Mouse (Mus musculus) MEL (cell line): ENCODE measurements around the gene Lrrc3. TPM values are rescaled to one million over a fixed set of nuclear protein-coding genes. Genes with fewer than 3 reads are reported as not detected.

Source experiments
- DNase-seq: peaks from one replicate; pipeline ENCODE4 v3.0.0; 2011; ENCODE audit warnings: low read depth, low spot score
- H3K27ac ChIP-seq: 2 replicates; pipeline ENCODE4 v1.5.1; 2012; ENCODE audit warnings: low read depth, mild to moderate bottlenecking, control low read depth, low read length, moderate library complexity; ENCODE audit not compliant: control insufficient read depth
- H3K27me3 ChIP-seq, 2 experiments: fragments of 150-350 bp in 1 of 2; sonication (generic) in 1 of 2; 2 replicates each; pipeline ENCODE4 v1.6.1; 2012; ENCODE audit warnings: low read length in 2 of 2, mild to moderate bottlenecking in 2 of 2, improper control_type of control experiment in 1 of 2, moderate library complexity in 1 of 2; ENCODE audit not compliant: insufficient read depth in 2 of 2, control insufficient read depth in 1 of 2
- H3K36me3 ChIP-seq, 2 experiments: 2 replicates each; pipeline ENCODE4 v1.6.1; 2012 to 2014; ENCODE audit warnings: low read length in 2 of 2, improper control_type of control experiment in 1 of 2, inconsistent platforms in 1 of 2, mild to moderate bottlenecking in 1 of 2; ENCODE audit not compliant: insufficient read depth in 2 of 2, control insufficient read depth in 1 of 2
- H3K4me1 ChIP-seq, 2 experiments: fragments of 150-350 bp in 1 of 2; sonication (generic) in 1 of 2; 2 replicates each; pipeline ENCODE4 v1.6.1; 2012; ENCODE audit warnings: low read length in 2 of 2, improper control_type of control experiment in 1 of 2, mild to moderate bottlenecking in 1 of 2; ENCODE audit not compliant: insufficient read depth in 2 of 2, control insufficient read depth in 1 of 2
- H3K4me3 ChIP-seq, 2 experiments: fragments of 150-350 bp in 1 of 2; sonication (generic) in 1 of 2; 2 replicates each; pipeline ENCODE4 v1.5.1; 2012; ENCODE audit warnings: low read depth in 2 of 2, low read length in 2 of 2, mild to moderate bottlenecking in 2 of 2, moderate library complexity in 2 of 2, control low read depth in 1 of 2, improper control_type of control experiment in 1 of 2; ENCODE audit not compliant: control insufficient read depth in 1 of 2, insufficient read depth in 1 of 2
- H3K79me2 ChIP-seq: 2 replicates; pipeline ENCODE4 v1.6.1; 2012; ENCODE audit warnings: mild to moderate bottlenecking, low read length, moderate library complexity; ENCODE audit not compliant: control insufficient read depth, poor library complexity, insufficient read depth
- H3K9ac ChIP-seq: 2 replicates; pipeline ENCODE4 v1.6.1; 2012; ENCODE audit warnings: low read depth, mild to moderate bottlenecking, control low read depth, low read length, moderate library complexity; ENCODE audit not compliant: control insufficient read depth, poor library complexity, severe bottlenecking
- H3K9me3 ChIP-seq: fragments of 150-350 bp; sonication (generic); replicated peaks from 2 replicates; pipeline ENCODE4 v1.6.1; 2012; ENCODE audit warnings: mild to moderate bottlenecking, low read length, improper control_type of control experiment, moderate library complexity; ENCODE audit not compliant: insufficient read depth
- E2F4 ChIP-seq: IDR thresholded peaks from 2 replicates; pipeline ENCODE4 v1.6.1; 2011; ENCODE audit warnings: low read depth, low read length, improper control_type of control experiment, borderline replicate concordance
- ELF1 ChIP-seq: IDR thresholded peaks from 2 replicates; pipeline ENCODE4 v1.6.1; 2014; ENCODE audit warnings: low read depth, mild to moderate bottlenecking, inconsistent platforms, low read length, improper control_type of control experiment, moderate library complexity
- EP300 ChIP-seq, 2 experiments: IDR thresholded peaks; 2 replicates each; pipeline ENCODE4 v1.6.1; 2011; ENCODE audit warnings: improper control_type of control experiment in 2 of 2, low read length in 2 of 2, low read depth in 1 of 2, mild to moderate bottlenecking in 1 of 2
- ETS1 ChIP-seq: IDR thresholded peaks from 2 replicates; pipeline ENCODE4 v1.6.1; 2012; ENCODE audit warnings: low read depth, mild to moderate bottlenecking, inconsistent platforms, low read length, improper control_type of control experiment, moderate library complexity
- GATA1 ChIP-seq: IDR thresholded peaks from 2 replicates; pipeline ENCODE4 v1.6.1; 2011; ENCODE audit warnings: low read depth, low read length, improper control_type of control experiment
- HCFC1 ChIP-seq: IDR thresholded peaks from 2 replicates; pipeline ENCODE4 v1.6.1; 2012; ENCODE audit warnings: low read depth, mild to moderate bottlenecking, inconsistent platforms, low read length, improper control_type of control experiment, moderate library complexity
- JUND ChIP-seq: IDR thresholded peaks from 2 replicates; pipeline ENCODE4 v1.6.1; 2011; ENCODE audit warnings: low read depth, mild to moderate bottlenecking, improper control_type of control experiment, low read length
- KAT2A ChIP-seq: conservative IDR thresholded peaks from 2 replicates; pipeline ENCODE4 v1.6.1; 2012; ENCODE audit warnings: low read depth, low read length, improper control_type of control experiment, inconsistent platforms
- MAX ChIP-seq: IDR thresholded peaks from 2 replicates; pipeline ENCODE4 v1.6.1; 2011; ENCODE audit warnings: low read length, improper control_type of control experiment
- MAZ ChIP-seq: IDR thresholded peaks from 2 replicates; pipeline ENCODE4 v1.6.1; 2012; ENCODE audit warnings: low read depth, mild to moderate bottlenecking, inconsistent platforms, low read length, improper control_type of control experiment
- MEF2A ChIP-seq: IDR thresholded peaks from 2 replicates; pipeline ENCODE4 v1.6.1; 2014; ENCODE audit warnings: low read depth, mild to moderate bottlenecking, inconsistent platforms, low read length, improper control_type of control experiment; ENCODE audit not compliant: poor library complexity, insufficient replicate concordance, severe bottlenecking; ENCODE audit errors: extremely low read depth
- MYC ChIP-seq: IDR thresholded peaks from 2 replicates; pipeline ENCODE4 v1.6.1; 2011; ENCODE audit warnings: low read depth, mild to moderate bottlenecking, low read length, improper control_type of control experiment, moderate library complexity
- NRF1 ChIP-seq: IDR thresholded peaks from 2 replicates; pipeline ENCODE4 v1.6.1; 2014; ENCODE audit warnings: low read depth, mild to moderate bottlenecking, inconsistent platforms, low read length, improper control_type of control experiment, moderate library complexity; ENCODE audit not compliant: poor library complexity, insufficient read depth, severe bottlenecking
- POLR2AphosphoS5 ChIP-seq: IDR thresholded peaks from 2 replicates; pipeline ENCODE4 v1.6.1; 2012; ENCODE audit warnings: low read depth, borderline replicate concordance, mild to moderate bottlenecking, inconsistent platforms, low read length, moderate library complexity, mixed read lengths
- RAD21 ChIP-seq: IDR thresholded peaks from 2 replicates; pipeline ENCODE4 v1.6.1; 2011; ENCODE audit warnings: mild to moderate bottlenecking, low read depth, low read length, improper control_type of control experiment
- RCOR1 ChIP-seq: IDR thresholded peaks from 2 replicates; pipeline ENCODE4 v1.6.1; 2012; ENCODE audit warnings: low read depth, mild to moderate bottlenecking, inconsistent platforms, low read length, improper control_type of control experiment
- SIN3A ChIP-seq: IDR thresholded peaks from 2 replicates; pipeline ENCODE4 v1.6.1; 2012; ENCODE audit warnings: low read length, improper control_type of control experiment, inconsistent platforms
- SMC3 ChIP-seq: IDR thresholded peaks from 2 replicates; pipeline ENCODE4 v1.6.1; 2011; ENCODE audit warnings: low read depth, low read length, improper control_type of control experiment
- TAL1 ChIP-seq: IDR thresholded peaks from 2 replicates; pipeline ENCODE4 v1.6.1; 2012; ENCODE audit warnings: mild to moderate bottlenecking, inconsistent platforms, low read length, moderate library complexity, mixed read lengths
- TBP ChIP-seq: IDR thresholded peaks from 2 replicates; pipeline ENCODE4 v1.8.0; 2011; ENCODE audit warnings: low read depth, low read length, improper control_type of control experiment
- TCF12 ChIP-seq: IDR thresholded peaks from 2 replicates; pipeline ENCODE4 v1.6.1; 2014; ENCODE audit warnings: low read depth, mild to moderate bottlenecking, inconsistent platforms, low read length, improper control_type of control experiment, moderate library complexity
- UBTF ChIP-seq: IDR thresholded peaks from 2 replicates; pipeline ENCODE4 v1.6.1; 2012; ENCODE audit warnings: low read depth, mild to moderate bottlenecking, inconsistent platforms, low read length, improper control_type of control experiment, moderate library complexity, borderline replicate concordance; ENCODE audit not compliant: insufficient read depth
- USF1 ChIP-seq: IDR thresholded peaks from 2 replicates; pipeline ENCODE4 v1.6.1; 2014; ENCODE audit warnings: low read depth, mild to moderate bottlenecking, inconsistent platforms, low read length, improper control_type of control experiment, moderate library complexity
- ZKSCAN1 ChIP-seq: IDR thresholded peaks from 2 replicates; pipeline ENCODE4 v1.6.1; 2012; ENCODE audit warnings: low read depth, mild to moderate bottlenecking, inconsistent platforms, low read length, improper control_type of control experiment, moderate library complexity
- polyA plus RNA-seq, 2 experiments: library from polyadenylated mRNA; stranded (reverse) in 1 of 2; unstranded in 1 of 2; fragments of >175 nt in 1 of 2; fragments of >200 nt in 1 of 2; gene quantifications; 2 replicates each; pipeline versions ENCODE4 v1.2.1 to v1.2.4; 2012; ENCODE audit warnings: low replicate concordance in 2 of 2, low read depth in 1 of 2; ENCODE audit not compliant: insufficient read length in 2 of 2, insufficient read depth in 1 of 2, missing spikeins in 1 of 2
- total RNA-seq: library from RNA; depleted of rRNA; stranded (reverse); fragments of 300-350 nt; gene quantifications from 2 replicates; pipeline ENCODE4 v1.2.3, GENCODE M21; 2012

Lrrc3 gene
- total and polyA plus RNA-seq, 3 experiments, result 0.15 to 0.74 TPM; not detected in 1

DNA sequence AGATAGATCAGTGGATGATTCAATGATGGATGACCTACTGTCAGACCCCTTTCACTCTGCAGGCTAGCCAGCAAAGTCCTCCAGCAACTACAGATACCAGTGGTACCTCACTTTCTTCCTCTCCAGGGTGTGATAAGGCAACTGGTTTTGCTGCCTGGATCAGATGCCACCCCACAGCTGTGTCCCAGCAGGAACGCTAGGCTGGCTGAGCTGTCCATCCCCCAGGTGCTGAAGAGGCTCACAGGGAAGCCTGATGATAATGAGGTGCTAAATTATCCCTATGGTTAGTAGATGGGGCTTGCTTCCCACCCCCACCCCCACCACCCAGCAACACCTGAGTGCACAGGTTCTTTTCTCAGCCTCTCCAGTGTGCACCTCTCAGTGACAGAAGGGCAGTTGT, 34.8 kb downstream of the Lrrc3 start:
- Histone ChIP-seq H3K36me3 (no peaks in the 10 kb centered on the region), H3K9me3 (no peaks in the 10 kb centered on the region), H3K4me1 (peaks cover 0 to 6% of the 10 kb centered on the region in 2 experiments; a peak in 1 of 4 replicates), H3K4me3 (no peak overlapping the region), H3K27ac (no peak overlapping the region), H3K79me2 (no peaks in the 10 kb centered on the region), H3K9ac (no peak overlapping the region), H3K27me3 (no peaks in the 10 kb centered on the region)
- peak; percentile 43; the same call in 1 of the 2 replicates for TF ChIP-seq SIN3A
- TF ChIP-seq GATA1, result no peak
- DNase-seq, result peak; percentile 23

GRCm38 (mm10) chr10:77864762-77865143, 37.6 kb downstream of the Lrrc3 start:
- H3K4me3 ChIP-seq, result peak overlapping the region; percentile 56 to 68
- H3K27me3 ChIP-seq, result peaks cover 0 to 3% of the 10 kb centered on the region in 2 experiments; a peak in 1 of 4 replicates
- no peaks in the 10 kb centered on the region for H3K9me3 ChIP-seq
- H3K27ac ChIP-seq, result no peak overlapping the region
- H3K36me3 ChIP-seq, result no peaks in the 10 kb centered on the region
- no peak for TF ChIP-seq ETS1
- TF ChIP-seq JUND, result no peak
- TF ChIP-seq TCF12, result no peak
- TF ChIP-seq E2F4, result no peak
- no peak for TF ChIP-seq TAL1
- no peak for TF ChIP-seq SMC3
- TF ChIP-seq SIN3A, result no peak
- H3K4me1 ChIP-seq, result peaks cover 0 to 6% of the 10 kb centered on the region in 2 experiments; a peak in 1 of 4 replicates
- no peaks in the 10 kb centered on the region for H3K79me2 ChIP-seq
- DNase-seq, result no peak
- H3K9ac ChIP-seq, result peak overlapping the region; percentile 35

DNA sequence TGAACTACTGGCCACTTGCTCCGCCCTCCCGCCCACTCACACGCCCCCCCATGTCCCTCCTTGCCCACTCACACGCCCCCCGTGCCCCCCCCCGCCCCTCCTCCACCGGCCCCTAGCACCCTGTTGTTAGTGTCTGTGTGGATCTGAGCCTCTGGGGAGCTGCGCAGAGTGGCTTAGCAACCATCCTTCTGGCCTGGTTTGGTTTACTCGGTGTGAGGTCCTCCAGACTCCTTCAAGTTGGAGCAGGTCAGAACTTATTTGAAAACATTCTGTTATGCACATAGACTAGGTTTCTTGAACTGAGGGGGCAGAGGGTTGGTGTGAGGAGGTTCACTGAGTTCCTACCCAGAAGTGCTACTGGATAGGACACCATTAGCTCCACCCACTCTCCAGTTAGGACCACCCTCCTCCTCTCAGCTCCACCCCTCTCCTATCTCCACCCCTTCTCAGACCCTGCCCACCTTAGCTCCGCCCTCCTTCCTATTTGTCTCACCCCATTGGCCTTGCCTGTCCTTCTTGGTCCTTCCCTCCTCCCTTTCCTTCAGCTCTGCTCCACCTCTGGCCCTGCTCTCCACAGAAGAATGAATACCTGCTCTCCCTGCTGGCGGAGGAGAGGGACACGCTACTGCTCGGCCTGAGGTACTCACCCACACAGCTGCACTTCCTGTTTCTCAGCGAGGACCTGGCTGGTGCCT, 38.1 kb downstream of the Lrrc3 start:
- peak; percentile 97 for DNase-seq
- Histone ChIP-seq H3K27ac (no peak overlapping the region), H3K79me2 (no peaks in the 10 kb centered on the region), H3K36me3 (no peaks in the 10 kb centered on the region), H3K27me3 (peaks cover 0 to 5% of the 10 kb centered on the region in 2 experiments; a peak in 1 of 4 replicates), H3K4me3 (peak overlapping the region; percentile 56 to 68), H3K9ac (peak overlapping the region; percentile 35), H3K4me1 (peaks cover 0 to 6% of the 10 kb centered on the region in 2 experiments; a peak in 1 of 4 replicates), H3K9me3 (no peaks in the 10 kb centered on the region)
- no peak for TF ChIP-seq EP300 (IDR thresholded peaks at IDR 0.05; ENCODE audit: low read depth in 1 of 2, low read length in 2 of 2)
- no peak for TF ChIP-seq RAD21
- peak; percentile 25; the same call in 1 of the 2 replicates for TF ChIP-seq SMC3
- TF ChIP-seq MEF2A, result no peak
- TF ChIP-seq UBTF, result no peak
- no peak for TF ChIP-seq JUND
- no peak for TF ChIP-seq MAX
- no peak for TF ChIP-seq MYC
- no peak for TF ChIP-seq KAT2A
- no peak for TF ChIP-seq RCOR1
- TF ChIP-seq ZKSCAN1, result no peak
- no peak for TF ChIP-seq MAZ
- TF ChIP-seq TBP, result peak; percentile 56
- TF ChIP-seq ELF1, result peak; percentile 68
- peak; percentile 57; the same call in 1 of the 2 replicates for TF ChIP-seq SIN3A
- TF ChIP-seq POLR2AphosphoS5, result no peak
- TF ChIP-seq NRF1, result 0 out of 2 replicates have a peak, but pooled peaks have one; percentile 8
- TF ChIP-seq USF1, result no peak
- 0 out of 2 replicates have a peak, but pooled peaks have one; percentile 34 for TF ChIP-seq HCFC1
